Mouse (Mus musculus) macrophage (primary cell): ENCODE data around the gene AC109138.7. TPM values are rescaled to one million over a fixed set of nuclear protein-coding genes. Genes with fewer than 3 reads are reported as not detected.
"Not testable (repeated sequence)": the region's sequence is repeated elsewhere in the genome, so short reads cannot be mapped to it uniquely, and the experiment has no call there.

Source experiments
- H3K27ac ChIP-seq: fragments of 350-480 bp; formaldehyde crosslinking; 2 replicates; pipeline ENCODE4 v1.9.0; 2021
- H3K36me3 ChIP-seq: fragments of 350-480 bp; formaldehyde crosslinking; 2 replicates; pipeline ENCODE4 v1.9.0; 2021; ENCODE audit errors: inconsistent target
- H3K4me3 ChIP-seq: fragments of 350-480 bp; formaldehyde crosslinking; 2 replicates; pipeline ENCODE4 v1.9.0; 2021; ENCODE audit errors: inconsistent target
- H3K79me2 ChIP-seq: fragments of 350-480 bp; formaldehyde crosslinking; 2 replicates; pipeline ENCODE4 v1.9.0; 2021; ENCODE audit errors: inconsistent target
- WGBS: methylation state at CpG from one replicate; pipeline ENCODE4 v1.1.7; 2026; ENCODE audit warnings: inconsistent platforms; ENCODE audit not compliant: missing documents; 5-methylcytosine and 5-hydroxymethylcytosine counted together
- polyA plus RNA-seq: library from polyadenylated mRNA; stranded (reverse); fragments of 250-400 nt; gene quantifications from 3 replicates; pipeline ENCODE4 v1.2.4, GENCODE M21; 2018; ENCODE audit warnings: inconsistent platforms

AC109138.7 gene
- polyA plus RNA-seq, 1 experiment from 2014 or later, result not detected

GRCm38 (mm10) chr19:4232651-4233050, 18.5 kb downstream of the AC109138.7 start:
- Histone ChIP-seq H3K27ac (peak overlapping the region; percentile 97), H3K4me3 (peak overlapping the region; percentile 40; the same call in 1 of the 2 replicates), H3K36me3 (no peaks in the 10 kb centered on the region)

GRCm38 (mm10) chr19:4234548-4234947, 20.4 kb downstream of the AC109138.7 start:
- WGBS, result 82% methylated on average over 4 of the region's 4 CpGs
- no peaks in the 10 kb centered on the region for H3K79me2 ChIP-seq

More at GRCm38 (mm10) chr19:4232651-4233050, 18.5 kb downstream of the AC109138.7 start:
- 85% methylated on average over 7 of the region's 7 CpGs for WGBS
- H3K79me2 ChIP-seq, result no peaks in the 10 kb centered on the region

GRCm38 (mm10) chr19:4240247-4240668, 26.1 kb downstream of the AC109138.7 start:
- H3K4me3 ChIP-seq, result no peak overlapping the region
- no peak overlapping the region for H3K27ac ChIP-seq
- no peaks in the 10 kb centered on the region for H3K36me3 ChIP-seq
- 72% methylated on average over 8 of the region's 8 CpGs for WGBS
- H3K79me2 ChIP-seq, result no peaks in the 10 kb centered on the region

More at GRCm38 (mm10) chr19:4234548-4234947, 20.4 kb downstream of the AC109138.7 start:
- Histone ChIP-seq H3K27ac (no peak overlapping the region), H3K4me3 (no peak overlapping the region), H3K36me3 (no peaks in the 10 kb centered on the region)

- no peaks in the 10 kb centered on the region for H3K79me2 ChIP-seq
- 86% methylated on average over 3 of the region's 3 CpGs for WGBS
- no peak overlapping the region for H3K4me3 ChIP-seq
These were observed 28.3 kb downstream of the AC109138.7 start for GRCm38 (mm10) chr19:4242416-4242815.

GRCm38 (mm10) chr19:4244775-4245174, 30.6 kb downstream of the AC109138.7 start:
- H3K36me3 ChIP-seq, result no peaks in the 10 kb centered on the region
- H3K79me2 ChIP-seq, result no peaks in the 10 kb centered on the region
- WGBS, result 95% methylated on average over 6 of the region's 6 CpGs
- no peak overlapping the region for H3K4me3 ChIP-seq
- H3K27ac ChIP-seq, result no peak overlapping the region

More at GRCm38 (mm10) chr19:4242416-4242815, 28.3 kb downstream of the AC109138.7 start:
- Histone ChIP-seq H3K27ac (no peak overlapping the region), H3K36me3 (no peaks in the 10 kb centered on the region)

- H3K79me2 ChIP-seq, result no peaks in the 10 kb centered on the region
- no peak overlapping the region for H3K4me3 ChIP-seq
- WGBS, result 71% methylated on average over 1 of the region's 1 CpGs
- H3K27ac ChIP-seq, result no peak overlapping the region
- H3K36me3 ChIP-seq, result no peaks in the 10 kb centered on the region
These were observed 32.9 kb downstream of the AC109138.7 start for GRCm38 (mm10) chr19:4247010-4247409.

- H3K36me3 ChIP-seq, H3K27ac ChIP-seq, H3K79me2 ChIP-seq, H3K4me3 ChIP-seq: not testable (repeated sequence)
- 83% methylated on average over 1 of the region's 1 CpGs for WGBS
These were observed 34.5 kb downstream of the AC109138.7 start for GRCm38 (mm10) chr19:4248683-4249082.

GRCm38 (mm10) chr19:4254230-4254629, 40.1 kb downstream of the AC109138.7 start:
- H3K4me3 ChIP-seq, result no peak overlapping the region
- H3K27ac ChIP-seq, result no peak overlapping the region
- no peaks in the 10 kb centered on the region for H3K36me3 ChIP-seq
- 90% methylated on average over 7 of the region's 7 CpGs for WGBS
- no peaks in the 10 kb centered on the region for H3K79me2 ChIP-seq

GRCm38 (mm10) chr19:4255583-4256162, 41.5 kb downstream of the AC109138.7 start:
- Histone ChIP-seq H3K27ac (no peak overlapping the region), H3K4me3 (no peak overlapping the region), H3K79me2 (no peaks in the 10 kb centered on the region), H3K36me3 (no peaks in the 10 kb centered on the region)
- 91% methylated on average over 10 of the region's 11 CpGs for WGBS

GRCm38 (mm10) chr19:4257216-4257896, 43.2 kb downstream of the AC109138.7 start:
- WGBS, result under 1% methylated on average over 41 of the region's 41 CpGs
- no peaks in the 10 kb centered on the region for H3K79me2 ChIP-seq
- peak overlapping the region; percentile 85 for H3K4me3 ChIP-seq
- no peaks in the 10 kb centered on the region for H3K36me3 ChIP-seq
- peak overlapping the region; percentile 24; the same call in 1 of the 2 replicates for H3K27ac ChIP-seq

- H3K4me3 ChIP-seq, result peak overlapping the region; percentile 85; the same call in 1 of the 2 replicates
- no peaks in the 10 kb centered on the region for H3K36me3 ChIP-seq
These were observed 43.7 kb downstream of the AC109138.7 start for GRCm38 (mm10) chr19:4257897-4258252.

GRCm38 (mm10) chr19:4261038-4261698, 47.0 kb downstream of the AC109138.7 start:
- peaks cover 19% of the 10 kb centered on the region; the same call in 1 of the 2 replicates for H3K36me3 ChIP-seq
- H3K4me3 ChIP-seq, result no peak overlapping the region

More at GRCm38 (mm10) chr19:4257897-4258252, 43.7 kb downstream of the AC109138.7 start:
- 51% methylated on average over 12 of the region's 12 CpGs for WGBS
- Histone ChIP-seq H3K27ac (no peak overlapping the region), H3K79me2 (no peaks in the 10 kb centered on the region)

GRCm38 (mm10) chr19:4262756-4263155, 48.6 kb downstream of the AC109138.7 start:
- Histone ChIP-seq H3K36me3 (peaks cover 22% of the 10 kb centered on the region; the same call in 1 of the 2 replicates), H3K27ac (peak overlapping the region; percentile 88), H3K79me2 (peaks cover 9% of the 10 kb centered on the region), H3K4me3 (no peak overlapping the region)
- 29% methylated on average over 6 of the region's 6 CpGs for WGBS

More at GRCm38 (mm10) chr19:4261038-4261698, 47.0 kb downstream of the AC109138.7 start:
- Histone ChIP-seq H3K27ac (peak overlapping the region; percentile 38), H3K79me2 (no peaks in the 10 kb centered on the region)
- WGBS, result 70% methylated on average over 8 of the region's 8 CpGs

- H3K27ac ChIP-seq, result peak overlapping the region; percentile 88
- H3K79me2 ChIP-seq, result peaks cover 19% of the 10 kb centered on the region
- no peak overlapping the region for H3K4me3 ChIP-seq
- WGBS, result 57% methylated on average over 14 of the region's 14 CpGs
- H3K36me3 ChIP-seq, result peaks cover 22% of the 10 kb centered on the region; the same call in 1 of the 2 replicates
These were observed 49.5 kb downstream of the AC109138.7 start for GRCm38 (mm10) chr19:4263702-4264101.
